Mouse (Mus musculus) liver, postnatal 0 days (tissue): ENCODE results near the gene Padi6. TPM values are rescaled to one million over a fixed set of nuclear protein-coding genes. Genes with fewer than 3 reads are reported as not detected.

Experiments
- ATAC-seq: fragments of 200-750 bp; cut with Nextera tagmentation; 2 replicates; pipeline ENCODE4 v1.8.0; 2017; ENCODE audit warnings: mild to moderate bottlenecking, moderate library complexity
- DNase-seq: peaks from one replicate; pipeline ENCODE4 v3.0.0-alpha.2; 2016
- H3K27ac ChIP-seq: fragments of 300-500 bp; sonication (generic); 2 replicates; pipeline ENCODE4 v1.5.1; 2014; ENCODE audit warnings: antibody characterized with exemption, moderate library complexity, mild to moderate bottlenecking, low read depth
- H3K27me3 ChIP-seq: fragments of 300-500 bp; sonication (generic); 2 replicates; pipeline ENCODE4 v1.6.1; 2014; ENCODE audit warnings: low read length, control low read depth, mixed read lengths; ENCODE audit not compliant: insufficient read depth
- H3K36me3 ChIP-seq: fragments of 300-500 bp; sonication (generic); replicated peaks from 2 replicates; pipeline ENCODE4 v1.6.1; 2014; ENCODE audit warnings: mild to moderate bottlenecking, control low read depth, low read length, moderate library complexity, mixed read lengths; ENCODE audit not compliant: insufficient read depth
- H3K4me1 ChIP-seq: fragments of 300-500 bp; sonication (generic); 2 replicates; pipeline ENCODE4 v1.6.1; 2014; ENCODE audit warnings: antibody characterized with exemption, mild to moderate bottlenecking, control low read depth; ENCODE audit not compliant: insufficient read depth
- H3K4me2 ChIP-seq: fragments of 300-500 bp; sonication (generic); 2 replicates; pipeline ENCODE4 v1.6.1; 2014; ENCODE audit warnings: low read depth, mild to moderate bottlenecking, low read length, moderate library complexity, mixed read lengths
- H3K4me3 ChIP-seq: fragments of 300-500 bp; sonication (generic); 2 replicates; pipeline ENCODE4 v1.5.1; 2014; ENCODE audit warnings: low read depth, low read length
- H3K9ac ChIP-seq: fragments of 300-500 bp; sonication (generic); replicated peaks from 2 replicates; pipeline ENCODE4 v1.6.1; 2014; ENCODE audit warnings: mild to moderate bottlenecking, moderate library complexity
- H3K9me3 ChIP-seq: fragments of 300-500 bp; sonication (generic); 2 replicates; pipeline ENCODE4 v1.6.1; 2016; ENCODE audit warnings: mild to moderate bottlenecking, control low read depth, low read length, mixed read lengths
- CTCF ChIP-seq: sonication (generic); IDR thresholded peaks from 2 replicates; pipeline ENCODE4 v1.5.1; 2016; ENCODE audit warnings: antibody characterized with exemption, low read depth
- EP300 ChIP-seq: IDR thresholded peaks from 2 replicates; pipeline ENCODE4 v1.6.1; 2016; ENCODE audit warnings: antibody characterized with exemption, low read depth, mild to moderate bottlenecking
- WGBS: fragments of 180-500 bp; shearing (Covaris S2); extraction: QIAGEN DNeasy Blood & Tissue Kit; methylation state at CpG from one replicate; pipeline ENCODE4 v1.1.7; 2014; ENCODE audit not compliant: insufficient replicate concordance; 5-methylcytosine and 5-hydroxymethylcytosine counted together
- microRNA-seq: library from miRNA; unstranded; fragments of <30 nt; microRNA quantifications from one replicate; pipeline ENCODE4, GENCODE M21; 2016
- polyA plus RNA-seq: library from polyadenylated mRNA; unstranded; fragments of >200 nt; fragmentation: Nextera tagmentation; extraction: Ambion mirVana; gene quantifications from 2 replicates; pipeline ENCODE4 v1.2.1, GENCODE M21; 2015

Gene Padi6
- polyA plus RNA-seq, 1 experiment from 2014 or later = not detected

GRCm38 (mm10) chr4:140684141-140684871, 58.1 kb downstream of the Padi6 start:
- peak; percentile 89 for ATAC-seq
- TF ChIP-seq CTCF (no peak), EP300 (peak; percentile 96)

DNA sequence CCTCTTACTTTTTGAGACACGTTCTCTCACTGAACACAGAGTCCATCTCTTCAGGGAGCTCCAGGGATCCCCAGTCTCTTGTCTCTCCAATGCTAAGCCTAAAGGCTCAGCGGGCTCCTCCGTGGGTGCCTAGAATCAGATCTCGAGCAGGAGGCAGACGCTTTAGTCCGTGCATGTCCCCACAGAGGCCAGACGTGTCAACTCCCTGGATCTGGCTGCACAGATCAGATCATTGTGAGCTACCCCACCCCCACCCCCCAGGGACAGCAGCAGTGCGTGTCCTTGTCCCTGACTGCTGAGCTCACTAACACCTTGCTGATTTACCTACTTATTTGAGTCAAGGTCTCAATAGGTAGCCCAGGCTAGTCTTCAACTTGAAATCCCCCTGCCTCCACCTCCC, 58.8 kb downstream of the Padi6 start:
- Histone ChIP-seq H3K27me3 (no peaks in the 10 kb centered on the region), H3K4me1 (peaks cover 30% of the 10 kb centered on the region), H3K9me3 (no peaks in the 10 kb centered on the region), H3K4me3 (peak overlapping the region; percentile 39), H3K36me3 (no peaks in the 10 kb centered on the region), H3K27ac (peak overlapping the region; percentile 78), H3K4me2 (peak overlapping the region; percentile 77), H3K9ac (peak overlapping the region; percentile 53)
- ATAC-seq (peak; percentile 58), DNase-seq (peak; percentile 54)
- WGBS = 34% methylated on average over 8 of the region's 8 CpGs
- no peak for TF ChIP-seq CTCF
- TF ChIP-seq EP300 = no peak

More at GRCm38 (mm10) chr4:140684141-140684871, 58.1 kb downstream of the Padi6 start:
- Histone ChIP-seq H3K9me3 (no peaks in the 10 kb centered on the region), H3K36me3 (no peaks in the 10 kb centered on the region), H3K27me3 (no peaks in the 10 kb centered on the region), H3K4me3 (peak overlapping the region; percentile 39), H3K27ac (peak overlapping the region; percentile 78), H3K9ac (peak overlapping the region; percentile 53), H3K4me2 (peak overlapping the region; percentile 77), H3K4me1 (peaks cover 33% of the 10 kb centered on the region)
- WGBS = 11% methylated on average over 16 of the region's 16 CpGs
- DNase-seq = peak; percentile 74

DNA sequence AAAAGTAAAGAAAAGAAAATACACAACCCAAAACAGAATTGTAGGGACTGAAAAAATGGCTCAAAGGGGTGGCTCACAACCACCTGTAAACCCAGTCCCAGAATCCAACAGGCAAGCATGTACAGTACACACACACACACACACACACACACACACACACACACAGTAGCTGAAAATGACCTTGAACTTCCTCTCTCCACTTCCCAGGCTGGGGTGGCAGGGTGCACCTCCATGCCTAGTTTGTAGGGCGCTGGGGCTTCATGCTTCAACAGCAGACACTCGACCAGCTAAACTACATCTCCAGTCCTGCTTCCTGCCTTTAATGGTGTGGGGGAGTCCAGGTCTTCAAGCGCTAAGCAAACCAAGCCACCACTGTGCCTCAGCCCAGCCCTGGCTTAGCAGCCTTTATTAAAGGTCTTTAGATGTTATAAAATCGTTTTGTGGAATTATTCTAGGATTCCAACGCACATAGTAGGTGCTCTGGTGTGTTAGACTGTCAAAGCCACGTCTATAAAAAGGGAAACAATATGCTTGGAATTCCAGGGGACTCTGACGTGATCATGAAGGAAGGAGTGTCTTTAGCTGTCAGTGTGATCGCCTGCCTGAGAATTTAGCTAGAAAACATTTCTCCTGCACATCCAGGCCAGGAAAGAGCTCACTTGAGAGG, 61.6 kb downstream of the Padi6 start:
- DNase-seq (no peak), ATAC-seq (no peak)
- H3K36me3 ChIP-seq = no peaks in the 10 kb centered on the region
- H3K4me2 ChIP-seq = no peak overlapping the region
- no peak overlapping the region for H3K4me3 ChIP-seq
- peaks cover 30% of the 10 kb centered on the region for H3K4me1 ChIP-seq
- no peaks in the 10 kb centered on the region for H3K27me3 ChIP-seq
- no peak for TF ChIP-seq CTCF
- no peak for TF ChIP-seq EP300
- H3K9ac ChIP-seq = no peak overlapping the region
- H3K9me3 ChIP-seq = no peaks in the 10 kb centered on the region
- 33% methylated on average over 8 of the region's 8 CpGs for WGBS
- peak overlapping the region; percentile 29; the same call in 1 of the 2 replicates for H3K27ac ChIP-seq

GRCm38 (mm10) chr4:140679723-140680380, 62.6 kb downstream of the Padi6 start:
- H3K27me3 ChIP-seq = no peaks in the 10 kb centered on the region
- DNase-seq = peak; percentile 85
- ATAC-seq = peak; percentile 21; the same call in 1 of the 2 replicates
- no peak for TF ChIP-seq EP300
- TF ChIP-seq CTCF = peak; percentile 90
- H3K9me3 ChIP-seq = no peaks in the 10 kb centered on the region
- peak overlapping the region; percentile 41 for H3K4me2 ChIP-seq
- H3K27ac ChIP-seq = no peak overlapping the region
- H3K4me3 ChIP-seq = no peak overlapping the region
- H3K4me1 ChIP-seq = peaks cover 25% of the 10 kb centered on the region
- H3K9ac ChIP-seq = no peak overlapping the region
- H3K36me3 ChIP-seq = no peaks in the 10 kb centered on the region
- WGBS = 17% methylated on average over 16 of the region's 18 CpGs

GRCm38 (mm10) chr4:140679038-140679437, 63.4 kb downstream of the Padi6 start:
- TF ChIP-seq EP300 (no peak), CTCF (peak; percentile 82)
- H3K27ac ChIP-seq = no peak overlapping the region
- no peak overlapping the region for H3K4me3 ChIP-seq
- no peak overlapping the region for H3K9ac ChIP-seq
- WGBS = 11% methylated on average over 5 of the region's 5 CpGs
- H3K4me2 ChIP-seq = no peak overlapping the region
- DNase-seq (peak; percentile 74), ATAC-seq (no peak)
- no peaks in the 10 kb centered on the region for H3K36me3 ChIP-seq
- no peaks in the 10 kb centered on the region for H3K9me3 ChIP-seq
- peaks cover 17% of the 10 kb centered on the region for H3K4me1 ChIP-seq
- H3K27me3 ChIP-seq = no peaks in the 10 kb centered on the region

Small RNA genes within 50 kb of the gene (microRNA-seq; reads per million reads assigned to microRNA genes)
- not detected for gene Gm23045
- not detected for gene Gm25951

Other genes starting within 250 kb of the Padi6 start
- 6.3 and 7.6 TPM in 2 replicates for gene Arhgef10l, start 76.6 kb downstream of the Padi6 start, polyA plus RNA-seq
- 15.1 TPM in 2 replicates for gene Rcc2, start 42.1 kb downstream of the Padi6 start, polyA plus RNA-seq
- 3.6 and 4.5 TPM in 2 replicates for gene Padi4, start 31.6 kb upstream of the Padi6 start, polyA plus RNA-seq
- 0.06 and 0.11 TPM in 2 replicates for gene Padi3, start 68.0 kb upstream of the Padi6 start, polyA plus RNA-seq
- gene Padi1, start 103.1 kb upstream of the Padi6 start, polyA plus RNA-seq = 0.02 TPM in 1 of 2 replicates, not detected in the other
- 1.9 and 2.1 TPM in 2 replicates for gene Padi2, start 163.7 kb upstream of the Padi6 start, polyA plus RNA-seq
- gene Sdhb, start 218.6 kb upstream of the Padi6 start, polyA plus RNA-seq = 312 and 329 TPM in 2 replicates
- gene Atp13a2, start 244.2 kb upstream of the Padi6 start, polyA plus RNA-seq = 13.2 and 15.8 TPM in 2 replicates